Mouse (Mus musculus) gastrocnemius, adult 18-20 months (tissue): ENCODE results near the gene Olfm2. TPM values are rescaled to one million over a fixed set of nuclear protein-coding genes. Genes with fewer than 3 reads are reported as not detected.
A peak's percentile ranks its signal among the peaks of the same experiment; 100 is the strongest.
"Not testable (repeated sequence)": the region's sequence is repeated elsewhere in the genome, so short reads cannot be mapped to it uniquely, and the experiment has no call there.

ENCODE experiments used
- DNase-seq: peaks from one replicate; pipeline ENCODE4 v3.0.0; 2021; ENCODE audit warnings: low spot score
- total RNA-seq, 2 experiments: library from RNA; stranded (reverse); gene quantifications; 2 replicates each; pipeline ENCODE4 v1.2.3; 2021

Gene Olfm2
- total RNA-seq, 2 experiments from 2014 or later: 0.11 TPM; not detected in 1

- DNase-seq: peak; percentile 63
Observed at GRCm38 (mm10) chr9:20657546-20657945, 88.6 kb downstream of the Olfm2 start.

- no peak for DNase-seq
Observed at GRCm38 (mm10) chr9:20653859-20654258, 92.3 kb downstream of the Olfm2 start.

- no peak for DNase-seq
Observed at GRCm38 (mm10) chr9:20652260-20652658, 93.9 kb downstream of the Olfm2 start.

- DNase-seq: peak; percentile 98
Observed at GRCm38 (mm10) chr9:20651602-20652259, 94.4 kb downstream of the Olfm2 start, which contains the start of gene Pin1. Gene Pin1, plus strand, starts transcription at chr9:20652095.

GRCm38 (mm10) chr9:20645121-20645520 lies 101.0 kb downstream of the Olfm2 start:
- no peak for DNase-seq

GRCm38 (mm10) chr9:20644360-20645081 lies 101.6 kb downstream of the Olfm2 start, which contains the start of gene Fbxl12:
Gene Fbxl12, minus strand, starts transcription at chr9:20644767.
- DNase-seq: peak; percentile 75

GRCm38 (mm10) chr9:20643781-20644180 lies 102.4 kb downstream of the Olfm2 start:
- DNase-seq: no peak

- DNase-seq: peak; percentile 69
Observed at GRCm38 (mm10) chr9:20642896-20643466, 103.2 kb downstream of the Olfm2 start.

GRCm38 (mm10) chr9:20642101-20642895 lies 103.9 kb downstream of the Olfm2 start, which contains the start of gene Ubl5:
Gene Ubl5, plus strand, starts transcription at chr9:20642878.
- peak; percentile 37 for DNase-seq

GRCm38 (mm10) chr9:20641501-20641900 lies 104.6 kb downstream of the Olfm2 start:
- DNase-seq: no peak

GRCm38 (mm10) chr9:20639486-20639885 lies 106.7 kb downstream of the Olfm2 start:
- DNase-seq: no peak

- DNase-seq: no peak
Observed at GRCm38 (mm10) chr9:20638552-20638951, 107.6 kb downstream of the Olfm2 start.

GRCm38 (mm10) chr9:20636790-20637189 lies 109.4 kb downstream of the Olfm2 start:
- DNase-seq: no peak

- no peak for DNase-seq
Observed at GRCm38 (mm10) chr9:20636256-20636655, 109.9 kb downstream of the Olfm2 start.

- DNase-seq: not testable (repeated sequence)
Observed at GRCm38 (mm10) chr9:20635676-20636075, 110.5 kb downstream of the Olfm2 start.

- DNase-seq: no peak
Observed at GRCm38 (mm10) chr9:20631332-20631731, 114.8 kb downstream of the Olfm2 start.

Other genes starting within 250 kb of the Olfm2 start
- 10 to 100 TPM; 15.6 to 15.8 TPM for gene Zfp266, start 224.9 kb downstream of the Olfm2 start, total RNA-seq
- gene Zfp846, start 165.1 kb downstream of the Olfm2 start, total RNA-seq: 1 to 10 TPM; 1.7 to 2.3 TPM
- 100 to 1,000 TPM; 210 to 236 TPM for gene Ubl5, start 103.5 kb downstream of the Olfm2 start, total RNA-seq
- gene Fbxl12, start 101.6 kb downstream of the Olfm2 start, total RNA-seq: 1 to 10 TPM; 3.7 to 4.6 TPM
- 10 to 100 TPM; 12.4 to 14.8 TPM for gene Pin1, start 94.3 kb downstream of the Olfm2 start, total RNA-seq
- 10 to 100 TPM; 14.4 to 15.4 TPM for gene Col5a3, start 68.7 kb upstream of the Olfm2 start, total RNA-seq
- gene Rdh8, start 72.2 kb upstream of the Olfm2 start, total RNA-seq: 1 to 10 TPM in 1 of 2 experiments, under 1 TPM in 1; 0.48 to 1.7 TPM
- gene A230050P20Rik, start 122.3 kb upstream of the Olfm2 start, total RNA-seq: 1 to 10 TPM; 1.8 to 2.8 TPM
- gene Angptl6, start 133.4 kb upstream of the Olfm2 start, total RNA-seq: 1 to 10 TPM; 5.9 to 7.3 TPM
- gene Ppan, start 141.8 kb upstream of the Olfm2 start, total RNA-seq: 1 to 10 TPM; 6.6 to 6.9 TPM
- gene Eif3g, start 152.3 kb upstream of the Olfm2 start, total RNA-seq: 100 to 1,000 TPM in 1 of 2 experiments, 10 to 100 TPM in 1; 98.6 to 100 TPM
- 1 to 10 TPM; 6.0 to 6.7 TPM for gene Dnmt1, start 213.5 kb upstream of the Olfm2 start, total RNA-seq
- gene S1pr2, start 230.4 kb upstream of the Olfm2 start, total RNA-seq: 1 to 10 TPM in 1 of 2 experiments, under 1 TPM in 1; 0.68 to 1.9 TPM